Mouse (Mus musculus) megakaryocyte, embryonic 14.5 days (primary cell): ENCODE results near the gene Lrrc7. TPM values are rescaled to one million over a fixed set of nuclear protein-coding genes. Genes with fewer than 3 reads are reported as not detected.
"Not testable (repeated sequence)": the region's sequence is repeated elsewhere in the genome, so short reads cannot be mapped to it uniquely, and the experiment has no call there.

Experiments
- H3K27me3 ChIP-seq: replicated peaks from 2 replicates; pipeline ENCODE3; 2012; ENCODE audit warnings: inconsistent platforms
- H3K36me3 ChIP-seq: replicated peaks from 2 replicates; pipeline ENCODE3; 2012; ENCODE audit warnings: low read length, inconsistent platforms, mixed read lengths
- H3K4me1 ChIP-seq: 2 replicates; pipeline ENCODE4 v1.6.1; 2012; ENCODE audit warnings: inconsistent platforms
- H3K4me3 ChIP-seq: replicated peaks from 2 replicates; pipeline ENCODE3; 2012; ENCODE audit warnings: moderate library complexity, mild to moderate bottlenecking, inconsistent platforms
- H3K9me3 ChIP-seq: 2 replicates; pipeline ENCODE4 v1.6.1; 2012; ENCODE audit warnings: inconsistent platforms
- FLI1 ChIP-seq: IDR thresholded peaks from 2 replicates; pipeline ENCODE4 v1.6.1; 2012; ENCODE audit warnings: low read length, inconsistent platforms, mixed read lengths
- GATA1 ChIP-seq: IDR thresholded peaks from 3 replicates; pipeline ENCODE4 v1.6.1; 2012; ENCODE audit warnings: mixed read lengths, low read length, inconsistent platforms, borderline replicate concordance
- polyA plus RNA-seq: library from polyadenylated mRNA; stranded (reverse); fragments of >175 nt; gene quantifications from 2 replicates; pipeline ENCODE4 v1.2.3, GENCODE M21; 2012; ENCODE audit warnings: low replicate concordance; ENCODE audit not compliant: insufficient read depth

The Lrrc7 gene
- polyA plus RNA-seq, 1 experiment = not detected

GRCm38 (mm10) chr3:158154134-158154533 lies 407.9 kb downstream of the Lrrc7 start:
- Histone ChIP-seq H3K9me3 (no peaks in the 10 kb centered on the region), H3K36me3 (no peaks in the 10 kb centered on the region), H3K27me3 (no peaks in the 10 kb centered on the region), H3K4me3 (no peak overlapping the region), H3K4me1 (no peaks in the 10 kb centered on the region)
- TF ChIP-seq GATA1 (no peak), FLI1 (no peak)

DNA sequence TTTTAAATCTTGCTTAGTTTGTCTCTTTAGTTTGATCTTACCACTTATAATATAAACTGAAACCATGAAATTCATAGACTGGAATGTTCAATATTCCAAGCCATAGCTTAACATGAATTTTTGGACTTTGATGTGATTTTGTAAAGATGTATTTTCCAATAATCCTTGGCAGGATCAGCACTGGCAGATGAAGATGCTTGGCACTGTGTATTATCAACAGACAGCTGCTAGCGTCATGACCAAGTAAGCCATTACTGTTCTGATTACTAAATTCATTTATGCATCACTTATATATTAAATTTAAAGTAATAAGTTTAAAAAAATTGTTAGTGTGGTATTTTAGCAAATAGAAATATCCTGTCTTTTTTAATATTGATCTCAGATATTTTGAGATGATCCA lies 413.0 kb downstream of the Lrrc7 start:
- Histone ChIP-seq H3K27me3 (no peaks in the 10 kb centered on the region), H3K4me1 (no peaks in the 10 kb centered on the region), H3K4me3 (no peak overlapping the region), H3K36me3 (no peaks in the 10 kb centered on the region), H3K9me3 (no peaks in the 10 kb centered on the region)
- TF ChIP-seq FLI1 (no peak), GATA1 (no peak)

DNA sequence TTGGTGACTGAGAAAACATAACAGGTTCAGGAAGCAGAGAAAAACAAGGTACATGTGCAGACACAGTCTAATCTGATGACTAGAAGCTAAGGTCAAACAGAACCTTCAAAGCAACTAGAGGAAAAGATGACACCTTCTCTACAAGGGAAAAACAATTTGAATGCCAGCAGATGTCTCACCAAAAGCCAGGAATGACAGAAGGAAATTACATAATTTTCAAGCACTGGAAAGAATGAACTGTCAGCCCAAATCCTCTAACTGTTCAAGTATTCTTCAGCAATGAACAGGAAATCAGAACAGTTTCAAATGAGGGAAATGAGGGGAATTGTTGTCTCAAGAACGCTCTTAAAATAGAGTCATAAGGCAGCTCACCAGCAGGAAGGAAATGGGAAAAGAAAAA lies 421.4 kb downstream of the Lrrc7 start:
- H3K4me3 ChIP-seq = no peak overlapping the region
- H3K4me1 ChIP-seq = no peaks in the 10 kb centered on the region
- no peaks in the 10 kb centered on the region for H3K36me3 ChIP-seq
- no peaks in the 10 kb centered on the region for H3K9me3 ChIP-seq
- no peaks in the 10 kb centered on the region for H3K27me3 ChIP-seq
- no peak for TF ChIP-seq GATA1
- no peak for TF ChIP-seq FLI1

DNA sequence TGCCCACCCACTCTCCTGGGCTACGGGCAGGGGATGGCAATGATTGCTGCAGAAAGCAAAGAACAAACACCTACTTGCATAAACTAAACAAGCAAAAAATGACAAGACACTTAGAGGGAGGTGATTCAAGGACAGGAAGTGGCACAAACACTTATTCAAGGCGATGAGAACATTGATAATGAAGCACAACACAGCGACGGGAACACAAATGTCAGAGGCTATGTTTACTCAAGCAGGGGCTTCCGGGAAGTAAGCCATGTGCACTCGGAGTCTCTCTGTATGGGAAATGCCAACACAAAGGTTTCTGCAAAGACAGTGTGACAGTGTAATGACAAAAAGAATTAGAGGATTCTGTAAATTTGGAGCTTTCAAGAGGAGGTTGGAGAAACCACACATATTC lies 424.2 kb downstream of the Lrrc7 start:
- Histone ChIP-seq H3K9me3 (no peaks in the 10 kb centered on the region), H3K36me3 (no peaks in the 10 kb centered on the region), H3K27me3 (no peaks in the 10 kb centered on the region), H3K4me1 (no peaks in the 10 kb centered on the region), H3K4me3 (no peak overlapping the region)
- no peak for TF ChIP-seq GATA1
- no peak for TF ChIP-seq FLI1

GRCm38 (mm10) chr3:158131672-158132071 lies 430.3 kb downstream of the Lrrc7 start:
- no peak for TF ChIP-seq GATA1
- TF ChIP-seq FLI1 = no peak
- H3K4me3 ChIP-seq = no peak overlapping the region
- no peaks in the 10 kb centered on the region for H3K9me3 ChIP-seq
- H3K27me3 ChIP-seq = no peaks in the 10 kb centered on the region
- no peaks in the 10 kb centered on the region for H3K36me3 ChIP-seq
- H3K4me1 ChIP-seq = no peaks in the 10 kb centered on the region

- Histone ChIP-seq H3K4me1 (no peaks in the 10 kb centered on the region), H3K36me3 (no peaks in the 10 kb centered on the region), H3K27me3 (no peaks in the 10 kb centered on the region), H3K9me3 (no peaks in the 10 kb centered on the region), H3K4me3 (no peak overlapping the region)
- TF ChIP-seq FLI1 = no peak
- no peak for TF ChIP-seq GATA1
Measured at GRCm38 (mm10) chr3:158131233-158131632, 430.8 kb downstream of the Lrrc7 start.

DNA sequence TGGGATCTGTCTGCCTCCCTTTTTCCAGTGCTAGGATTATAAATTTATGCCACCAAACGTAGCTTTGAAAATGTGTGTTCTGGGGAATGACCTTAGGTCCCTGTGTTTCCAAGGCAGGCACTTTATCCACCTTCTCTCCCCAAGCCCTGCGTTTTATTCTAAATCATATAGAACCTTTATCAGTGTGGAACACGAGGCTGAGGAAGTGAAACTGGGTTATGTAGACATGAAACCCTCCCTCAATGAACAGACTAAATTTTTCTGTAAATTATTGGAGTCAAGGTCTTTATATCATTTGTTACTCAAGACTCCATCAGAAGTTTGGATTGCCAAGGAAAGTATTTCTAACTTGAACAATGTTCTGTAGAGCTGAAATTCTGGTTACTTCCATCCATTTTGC lies 439.1 kb downstream of the Lrrc7 start:
- no peaks in the 10 kb centered on the region for H3K27me3 ChIP-seq
- no peaks in the 10 kb centered on the region for H3K4me1 ChIP-seq
- H3K36me3 ChIP-seq = no peaks in the 10 kb centered on the region
- TF ChIP-seq GATA1 = no peak
- TF ChIP-seq FLI1 = no peak
- no peaks in the 10 kb centered on the region for H3K9me3 ChIP-seq
- no peak overlapping the region for H3K4me3 ChIP-seq

- TF ChIP-seq GATA1 = no peak
- TF ChIP-seq FLI1 = no peak
- no peaks in the 10 kb centered on the region for H3K9me3 ChIP-seq
- H3K4me1 ChIP-seq = no peaks in the 10 kb centered on the region
- H3K4me3 ChIP-seq = no peak overlapping the region
- no peaks in the 10 kb centered on the region for H3K36me3 ChIP-seq
- no peaks in the 10 kb centered on the region for H3K27me3 ChIP-seq
Measured at GRCm38 (mm10) chr3:158105260-158105659, 456.8 kb downstream of the Lrrc7 start.

DNA sequence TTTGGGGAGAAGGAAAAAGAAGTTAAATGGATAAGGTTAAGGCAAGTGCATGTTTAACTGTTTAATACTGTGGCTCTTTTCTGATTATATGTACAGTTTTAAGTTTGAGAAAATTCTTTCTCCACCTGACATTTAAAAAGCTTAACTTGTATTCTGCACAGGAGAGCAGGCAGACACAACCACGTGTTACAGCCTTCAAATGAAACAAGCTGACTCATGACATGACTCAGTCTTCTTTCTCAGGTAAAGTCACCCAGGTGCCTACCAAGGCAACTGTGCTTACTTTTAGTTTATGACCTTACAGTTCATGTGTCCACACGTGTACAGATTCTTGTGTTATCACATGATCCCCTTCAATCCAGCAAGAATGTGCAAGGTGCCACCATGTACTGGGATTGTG lies 458.6 kb downstream of the Lrrc7 start:
- TF ChIP-seq FLI1 (no peak), GATA1 (no peak)
- no peaks in the 10 kb centered on the region for H3K36me3 ChIP-seq
- H3K27me3 ChIP-seq = no peaks in the 10 kb centered on the region
- H3K4me1 ChIP-seq = no peaks in the 10 kb centered on the region
- no peak overlapping the region for H3K4me3 ChIP-seq
- no peaks in the 10 kb centered on the region for H3K9me3 ChIP-seq

DNA sequence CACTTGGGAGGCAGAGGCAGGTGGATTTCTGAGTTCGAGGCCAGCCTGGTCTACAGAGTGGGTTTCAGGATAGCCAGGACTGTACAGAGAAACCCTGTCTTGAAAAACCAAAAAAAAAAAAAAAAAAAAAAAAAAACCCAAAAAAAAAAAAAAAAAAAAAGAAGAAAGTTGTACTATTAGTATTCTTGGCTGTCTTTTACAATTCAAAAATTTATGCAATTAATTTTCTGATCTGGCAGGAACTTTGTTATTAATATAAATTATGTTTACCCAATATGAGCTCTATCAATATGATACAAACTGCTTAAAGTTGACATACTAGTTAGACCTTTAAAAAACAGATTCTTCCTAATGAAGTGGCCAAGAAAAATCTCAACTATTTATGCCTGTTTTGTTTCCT lies 459.5 kb downstream of the Lrrc7 start:
- H3K36me3 ChIP-seq, H3K27me3 ChIP-seq, H3K9me3 ChIP-seq, H3K4me3 ChIP-seq, H3K4me1 ChIP-seq: not testable (repeated sequence)

DNA sequence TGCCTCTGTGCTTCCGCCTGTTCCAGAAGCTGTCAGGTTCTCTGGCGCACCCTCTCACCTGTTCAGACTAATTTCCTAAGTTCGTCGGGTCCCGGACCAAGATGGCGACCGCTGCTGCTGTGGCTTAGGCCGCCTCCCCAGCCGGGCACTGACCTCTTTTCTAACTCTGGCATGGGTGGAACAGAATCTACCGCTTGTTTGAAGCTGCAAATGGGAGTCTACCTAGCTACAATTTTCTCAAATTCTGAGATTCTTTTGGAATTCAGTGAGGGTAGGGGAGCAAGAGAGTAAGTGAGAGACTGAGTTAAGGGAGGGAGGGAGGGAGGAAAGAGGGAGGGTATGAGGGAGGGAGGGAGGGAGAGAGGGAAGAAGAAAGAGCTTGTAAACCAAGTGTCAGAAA lies 460.0 kb downstream of the Lrrc7 start:
- H3K9me3 ChIP-seq, H3K4me3 ChIP-seq, H3K4me1 ChIP-seq, H3K36me3 ChIP-seq, H3K27me3 ChIP-seq: not testable (repeated sequence)

GRCm38 (mm10) chr3:158093919-158094318 lies 468.1 kb downstream of the Lrrc7 start:
- H3K9me3 ChIP-seq = no peaks in the 10 kb centered on the region
- H3K27me3 ChIP-seq = no peaks in the 10 kb centered on the region
- H3K4me3 ChIP-seq = no peak overlapping the region
- no peaks in the 10 kb centered on the region for H3K4me1 ChIP-seq
- TF ChIP-seq FLI1 (no peak), GATA1 (no peak)
- H3K36me3 ChIP-seq = no peaks in the 10 kb centered on the region
